Mouse (Mus musculus) ES-Bruce4 (cell line): ENCODE results near the gene Gm7978.
"Not testable (repeated sequence)": the region's sequence is repeated elsewhere in the genome, so short reads cannot be mapped to it uniquely, and the experiment has no call there.

ENCODE experiments used
- CTCF ChIP-seq: IDR thresholded peaks from one replicate; pipeline ENCODE4 v1.8.1; 2011; ENCODE audit warnings: low read depth, low read length
- POLR2A ChIP-seq: IDR thresholded peaks from one replicate; pipeline ENCODE4 v1.8.1; 2011; ENCODE audit warnings: low read length; ENCODE audit not compliant: insufficient read depth

- TF ChIP-seq CTCF, POLR2A: not testable (repeated sequence)
Observed at GRCm38 (mm10) chr5:95736073-95736472, at the start of gene Gm7978.
